Mouse (Mus musculus) A20 (cell line): Measurements from ENCODE around the gene March4.

Experiments used
- DNase-seq: peaks from one replicate; pipeline ENCODE4 v3.0.0-alpha.2; 2011; ENCODE audit warnings: low read depth, low spot score

The March4 gene

DNA sequence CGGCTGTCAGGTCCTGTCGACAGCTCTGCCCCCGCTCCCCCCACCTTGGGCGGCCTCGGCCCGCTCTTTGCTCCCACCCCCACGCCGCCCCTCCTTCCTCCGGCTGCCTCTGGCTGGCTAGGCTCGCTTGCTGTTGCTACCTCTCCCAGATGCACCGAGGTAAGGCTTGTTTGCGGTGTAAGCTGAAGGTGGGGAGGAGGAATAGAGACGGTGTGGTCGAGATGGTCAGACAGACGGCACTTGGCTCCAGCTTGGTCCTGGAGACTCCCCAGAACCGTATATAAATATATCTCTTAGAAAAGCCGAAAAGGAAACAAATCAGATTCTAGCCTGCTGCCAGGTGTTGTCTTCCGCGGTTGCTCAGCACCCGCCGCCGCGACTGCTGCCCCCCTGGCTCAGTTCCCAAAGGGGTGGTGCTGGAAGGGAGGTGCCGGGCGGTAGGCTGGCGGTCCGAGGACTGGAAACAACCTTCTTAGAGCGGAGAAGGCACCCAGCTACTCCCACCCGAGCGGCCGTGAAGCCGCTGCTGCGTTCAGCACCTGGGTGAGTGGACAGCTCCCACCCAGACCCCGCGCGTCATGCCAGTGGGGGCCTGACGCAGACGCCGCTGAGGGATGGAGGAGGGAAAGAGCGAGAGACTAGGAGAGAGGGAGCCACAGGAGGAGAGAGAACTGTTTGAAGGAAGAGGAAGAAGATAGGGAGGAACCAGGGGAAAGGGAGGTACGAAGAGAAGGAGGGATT is at the start of gene March4:
Gene March4 (minus strand): TSS at position 320 of the 741 bp plus-strand sequence.
- DNase-seq: no peak

DNA sequence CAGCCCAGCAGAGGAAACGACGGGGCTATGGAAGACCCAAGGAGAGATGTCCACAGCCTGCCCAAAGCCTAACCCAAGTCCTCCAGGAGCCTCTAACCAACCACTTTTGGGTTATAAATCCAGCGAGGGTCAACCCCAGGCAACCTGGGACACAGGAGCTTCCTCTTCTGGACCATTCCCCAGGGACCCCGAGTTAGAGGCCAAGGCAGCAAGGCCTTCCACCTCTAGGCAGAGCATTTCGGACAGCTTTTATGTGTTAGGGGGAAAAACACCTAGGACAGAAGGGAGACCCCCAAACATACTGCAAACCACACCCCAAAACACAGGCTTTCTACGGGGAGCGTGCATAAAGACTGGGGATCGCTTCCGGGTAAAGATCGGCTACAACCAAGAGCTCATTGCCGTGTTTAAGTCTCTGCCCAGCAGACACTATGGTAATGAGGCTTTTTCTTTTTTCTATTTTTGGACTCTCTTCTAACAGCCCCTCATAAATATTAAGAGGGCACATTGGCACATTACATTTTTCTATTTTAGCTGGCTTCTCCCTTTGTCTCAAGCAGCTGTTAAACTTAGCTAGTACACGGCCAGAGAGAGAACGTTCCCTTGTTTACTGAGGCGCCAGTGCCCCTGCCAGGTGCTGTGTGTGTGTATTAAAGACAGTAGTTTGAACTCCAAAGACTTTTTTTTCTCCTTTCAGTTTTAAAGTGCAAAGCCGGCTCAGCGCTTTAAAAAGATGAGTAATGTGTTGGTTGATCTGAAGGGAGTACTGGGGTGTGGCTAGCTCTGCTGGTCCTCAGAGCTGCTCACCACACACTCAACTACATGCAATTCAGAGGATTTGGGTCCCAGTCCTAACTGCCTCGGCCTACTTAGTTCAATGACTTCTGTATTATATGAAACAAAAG is 49.5 kb upstream of the March4 start:
- DNase-seq: no peak

DNA sequence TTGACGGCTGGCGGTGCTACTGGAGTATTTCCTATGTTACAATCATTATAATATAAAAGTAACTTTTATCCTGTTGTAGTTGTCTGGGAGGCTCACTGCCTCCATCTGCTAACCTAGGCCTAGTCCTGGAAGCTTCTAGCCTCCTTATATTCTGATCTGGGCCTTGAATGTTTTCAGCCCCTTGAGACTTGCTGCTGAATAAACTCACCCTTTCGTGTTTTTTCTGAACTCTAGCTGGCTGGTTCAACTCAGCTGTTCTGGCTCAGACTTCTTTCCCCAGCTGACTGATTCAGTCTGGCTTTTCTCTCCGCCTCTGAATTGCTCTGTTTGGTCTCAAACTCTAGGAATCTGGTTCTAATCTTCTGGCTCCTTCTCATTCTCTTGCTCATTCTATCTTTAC is 47.2 kb upstream of the March4 start:
- DNase-seq: no peak

DNA sequence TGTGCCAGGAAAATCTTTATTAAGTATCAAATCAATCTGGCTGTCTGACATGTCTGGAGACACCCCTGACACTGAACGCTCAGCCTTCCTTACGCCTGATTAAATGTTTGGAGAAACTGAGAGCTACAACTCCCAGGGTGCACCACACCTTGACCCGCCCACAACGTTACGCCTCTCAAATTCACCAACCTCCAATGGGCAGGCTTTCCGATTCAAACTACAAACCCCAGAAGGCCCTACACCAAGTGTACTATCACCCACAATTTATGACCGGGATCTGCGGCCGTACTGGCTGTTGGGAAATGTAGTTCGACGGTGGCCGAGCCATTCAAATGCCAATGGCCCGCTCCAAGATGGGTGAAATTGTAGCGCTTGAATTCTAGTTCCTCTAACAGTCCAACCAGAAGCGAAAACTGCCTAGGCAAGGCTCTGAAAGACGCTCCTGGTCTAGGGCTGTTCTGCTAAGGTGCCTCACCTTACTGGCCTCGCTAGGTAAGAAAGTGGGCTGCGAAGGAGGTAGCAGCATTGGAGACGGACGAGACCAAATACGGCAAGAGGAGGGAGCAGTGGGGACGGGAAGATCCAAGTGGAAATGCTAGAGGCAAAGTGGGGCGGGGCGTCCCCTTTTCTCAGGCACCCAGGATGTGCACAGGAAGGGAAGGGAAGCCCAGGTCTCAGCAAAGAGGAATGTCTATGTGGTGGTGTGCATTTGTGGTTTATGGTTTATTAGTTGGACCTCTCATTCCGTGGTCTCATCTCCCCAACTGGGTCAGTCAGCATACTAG is 46.4 kb upstream of the March4 start, which contains the start of gene Smarcal1:
Gene Smarcal1 (plus strand): TSS at position 305 of the 785 bp plus-strand sequence.
- DNase-seq: peak; percentile 96

DNA sequence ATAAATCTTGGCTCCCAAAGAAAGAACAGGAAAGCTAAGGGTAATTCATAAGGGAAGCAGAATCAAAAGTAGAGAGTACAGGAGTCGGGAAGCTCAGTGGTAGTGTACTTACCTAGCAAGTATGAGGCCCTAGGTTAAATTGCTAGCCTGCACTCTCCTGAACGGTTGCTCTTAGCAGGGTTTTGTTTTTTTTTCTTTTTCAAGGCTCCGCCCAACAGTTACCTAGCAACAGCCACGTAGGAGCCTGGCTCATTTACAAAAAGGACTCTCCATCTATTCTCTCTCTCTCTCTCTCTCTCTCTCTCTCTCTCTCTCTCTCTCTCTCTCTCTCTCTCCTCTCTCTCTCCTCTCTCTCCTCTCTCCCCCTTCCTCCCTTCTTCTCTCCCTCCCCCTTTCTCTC is 42.1 kb upstream of the March4 start:
- DNase-seq: peak; percentile 11

DNA sequence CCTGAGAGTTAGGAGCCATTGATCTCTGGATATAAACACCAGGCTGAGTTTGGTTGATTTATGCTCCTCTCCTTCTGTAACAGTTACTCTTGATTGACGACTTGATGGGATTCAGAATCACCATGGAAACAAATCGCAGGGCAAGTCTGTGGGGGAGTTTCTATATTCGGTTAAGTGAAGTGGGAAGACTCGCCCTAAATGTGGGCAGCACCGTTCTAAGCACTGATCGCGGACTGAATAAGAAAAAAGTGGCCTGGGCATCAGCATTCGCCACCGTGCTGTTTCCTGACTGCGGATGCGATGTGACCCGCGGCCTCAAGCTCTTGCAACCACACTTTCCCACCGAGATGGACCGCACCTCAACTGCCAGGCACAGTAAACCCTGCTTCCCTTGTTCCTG is 41.6 kb upstream of the March4 start:
- DNase-seq: no peak

DNA sequence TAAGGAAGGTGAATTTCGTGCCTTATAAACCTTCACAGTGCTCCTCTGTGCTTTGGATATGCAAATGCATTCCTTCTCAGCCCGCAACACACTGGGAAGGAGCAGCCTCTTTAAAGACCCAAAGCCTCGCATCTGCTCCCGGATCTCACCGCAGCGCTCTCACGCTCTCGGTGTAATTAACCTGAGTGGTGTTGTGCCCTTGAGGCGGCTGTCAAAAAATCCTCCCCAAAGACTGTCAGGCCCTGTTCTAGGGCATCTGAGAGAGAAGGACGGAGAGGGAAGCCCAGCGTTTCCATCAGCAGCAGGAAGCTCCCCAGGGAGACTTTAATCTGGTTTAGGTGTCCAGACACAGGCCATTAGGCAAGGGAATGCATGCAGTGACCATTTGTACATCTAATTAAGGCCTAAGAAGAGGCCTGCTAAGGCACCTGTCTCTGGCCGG is 40.8 kb upstream of the March4 start:
- DNase-seq: no peak

DNA sequence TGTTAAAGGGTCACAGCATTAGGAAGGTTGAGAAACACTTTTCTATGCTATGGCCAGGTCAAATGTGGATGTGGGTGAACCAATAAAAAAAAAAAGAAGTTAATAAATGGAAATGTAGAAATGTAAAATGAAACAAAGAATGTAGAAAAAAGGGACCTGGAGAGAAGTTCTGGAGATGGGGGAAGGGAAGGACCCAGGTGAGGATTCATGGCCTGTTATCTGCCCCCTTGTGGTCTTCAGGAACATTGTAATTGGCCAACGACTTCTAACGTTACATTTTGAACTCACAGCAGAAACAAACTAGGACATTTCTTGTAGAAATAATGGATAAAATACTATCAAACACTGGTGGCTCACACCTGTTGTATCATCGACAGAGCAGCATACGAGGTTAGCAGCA is 38.4 kb upstream of the March4 start:
- DNase-seq: peak; percentile 31

DNA sequence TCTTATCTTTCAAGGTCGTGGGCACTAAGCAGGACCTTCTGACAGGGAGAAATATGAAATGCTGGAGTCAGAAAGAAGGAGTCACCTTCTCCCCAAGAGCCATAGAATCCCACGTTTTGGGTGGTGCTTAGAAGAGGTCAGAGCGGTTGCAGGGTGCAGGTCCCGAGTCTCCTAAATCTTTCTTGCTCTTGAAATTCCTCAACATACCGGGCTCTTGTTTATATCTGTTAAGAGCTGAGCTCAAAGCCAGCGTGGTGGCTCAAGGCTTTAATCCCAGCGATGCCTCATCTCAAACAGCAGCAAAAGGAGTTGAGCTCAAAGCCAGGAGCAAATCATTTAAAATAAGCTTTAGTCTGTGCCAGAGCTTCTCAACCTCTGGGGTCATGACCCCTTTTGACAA is 37.9 kb upstream of the March4 start:
- no peak for DNase-seq

DNA sequence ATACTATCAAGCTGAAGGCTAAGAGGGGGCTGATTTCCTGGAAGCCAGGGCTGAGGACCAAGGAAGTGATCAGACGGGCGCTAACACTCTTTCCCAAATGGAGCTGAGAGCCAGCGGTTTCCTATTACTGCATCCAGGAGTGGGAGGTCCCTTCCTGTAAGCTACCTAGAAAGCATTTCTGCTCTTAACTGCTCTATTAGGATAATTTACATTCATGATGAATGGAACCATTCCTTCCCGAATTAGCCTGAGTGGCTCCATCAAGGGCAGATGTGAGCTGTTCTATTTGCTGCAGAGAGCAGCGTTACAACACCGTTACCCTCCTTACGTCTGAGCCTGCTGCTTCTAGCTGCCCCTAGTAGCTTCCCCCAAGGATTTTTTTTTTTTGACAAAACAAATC is 37.3 kb upstream of the March4 start:
- no peak for DNase-seq

DNA sequence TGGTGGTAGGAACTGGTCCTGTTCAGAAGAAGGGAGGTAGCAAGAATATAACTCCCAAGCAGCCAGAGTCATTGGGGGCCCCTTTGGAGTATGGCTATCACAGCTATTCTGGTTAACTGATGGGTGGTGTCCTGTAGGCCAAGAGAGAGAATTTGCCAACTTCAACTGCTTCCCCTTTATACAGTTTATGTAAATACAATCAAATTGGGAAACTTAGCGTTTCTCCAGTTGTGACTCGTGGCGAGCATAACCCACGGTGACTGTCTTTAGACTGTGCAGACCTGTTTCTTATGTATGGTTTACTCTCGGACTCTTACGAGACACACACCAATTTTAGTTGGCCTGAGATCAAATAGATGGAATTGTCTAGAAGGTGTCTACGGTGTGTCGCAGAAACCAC is 32.0 kb upstream of the March4 start:
- no peak for DNase-seq

DNA sequence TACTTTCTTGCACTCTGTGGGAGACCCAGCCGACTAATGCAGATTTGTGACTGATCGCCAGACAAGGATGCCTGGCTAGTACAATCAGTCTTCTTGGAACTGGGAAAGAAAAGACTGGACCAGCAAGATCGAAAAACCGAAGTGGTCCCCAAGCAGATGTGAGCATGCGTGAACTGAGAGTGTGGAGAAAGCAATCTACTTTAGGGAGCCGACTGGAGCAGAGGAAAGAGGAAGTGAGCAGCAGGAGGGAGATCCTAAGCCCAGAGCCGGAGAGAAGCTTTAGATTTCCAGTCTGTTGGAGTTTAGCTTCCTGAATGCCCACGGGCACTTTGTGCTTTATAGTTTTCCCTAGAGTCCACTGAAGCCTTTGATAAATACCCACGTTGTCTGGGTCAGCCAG is 30.3 kb upstream of the March4 start:
- no peak for DNase-seq

DNA sequence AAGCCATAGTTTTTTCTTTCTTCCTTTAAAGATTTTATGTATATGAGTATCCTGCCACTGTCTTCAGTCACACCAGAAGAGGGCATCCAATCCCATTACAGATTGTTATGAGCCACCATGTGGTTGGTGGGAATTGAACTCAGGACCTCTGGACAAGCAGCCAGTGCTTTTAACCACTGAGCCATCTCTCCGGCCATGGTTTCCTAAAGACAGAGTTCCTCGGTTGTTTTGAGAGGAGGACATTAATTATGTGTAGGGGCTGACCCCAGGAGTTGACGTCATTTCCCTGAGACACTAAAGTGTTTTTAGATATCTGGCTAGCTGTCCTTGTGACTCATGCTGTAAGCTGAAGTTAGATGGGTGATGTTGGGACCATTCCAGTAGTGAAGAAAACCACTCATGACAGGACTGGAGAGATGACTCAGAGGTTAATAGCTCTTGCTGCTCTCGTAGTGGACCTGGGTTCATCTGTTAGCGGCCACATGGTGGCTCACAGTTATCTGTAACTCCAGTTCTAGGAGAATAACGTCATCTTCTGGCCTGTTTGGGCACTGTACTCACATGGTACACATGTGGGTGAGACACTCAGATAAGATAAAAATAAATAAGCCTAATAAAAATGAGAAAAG is 27.7 kb upstream of the March4 start:
- no peak for DNase-seq

DNA sequence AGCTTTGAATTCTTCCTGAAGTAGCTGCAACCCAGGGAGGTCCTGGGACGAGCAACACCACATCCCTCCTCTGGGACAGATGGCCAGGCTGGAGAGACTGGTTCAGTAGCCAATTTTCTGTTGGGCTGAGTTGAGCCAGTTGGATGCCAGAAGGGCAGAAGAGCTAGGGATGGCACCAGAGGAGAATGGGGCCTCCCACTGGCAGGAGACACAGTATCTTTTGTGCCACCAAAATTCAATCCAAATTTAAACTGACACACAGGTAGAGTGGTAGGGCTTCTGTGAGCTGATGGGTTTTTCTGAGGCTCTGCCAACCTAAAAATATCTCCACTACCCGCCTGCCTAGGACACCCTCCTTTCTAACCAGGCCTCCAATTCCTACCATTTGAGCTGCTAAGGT is 21.9 kb upstream of the March4 start:
- DNase-seq: no peak

DNA sequence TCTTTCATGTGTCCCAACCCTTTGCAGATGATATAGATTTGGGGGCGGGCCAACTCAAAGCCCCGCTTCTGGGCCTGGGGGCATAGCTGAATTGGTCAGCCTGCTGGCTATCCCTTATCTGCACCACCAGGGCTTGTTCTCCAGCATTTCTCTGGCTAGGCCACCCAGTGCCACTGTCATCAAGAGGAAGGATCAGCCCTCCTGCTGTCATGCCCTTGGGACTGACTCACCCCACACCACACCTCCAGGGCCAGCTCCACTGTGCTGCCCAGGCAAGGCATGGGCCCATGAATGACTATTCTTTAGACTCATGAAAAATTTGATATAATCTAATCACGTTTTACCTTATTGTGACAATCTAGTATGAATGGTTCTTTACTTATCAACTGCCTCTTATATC is 19.7 kb upstream of the March4 start:
- no peak for DNase-seq

DNA sequence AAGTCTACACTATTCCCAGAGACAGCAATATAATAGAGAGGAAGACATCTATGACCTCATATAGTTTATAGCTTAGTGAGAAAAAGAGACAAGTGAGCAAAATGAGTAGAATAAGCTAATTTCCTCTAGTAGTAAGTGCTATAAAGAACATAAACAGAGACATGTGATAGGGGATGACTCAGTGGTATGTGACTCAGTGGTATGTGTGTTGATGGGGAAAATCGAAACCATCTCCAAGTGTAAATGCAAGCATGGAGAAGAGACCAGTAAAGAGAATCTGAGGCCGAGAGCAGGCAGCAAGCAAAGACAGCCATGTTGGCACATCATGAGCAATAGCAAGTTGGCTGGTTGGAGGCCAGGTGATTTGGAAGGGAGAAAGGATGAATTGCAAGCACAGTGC is 13.6 kb upstream of the March4 start:
- DNase-seq: no peak

DNA sequence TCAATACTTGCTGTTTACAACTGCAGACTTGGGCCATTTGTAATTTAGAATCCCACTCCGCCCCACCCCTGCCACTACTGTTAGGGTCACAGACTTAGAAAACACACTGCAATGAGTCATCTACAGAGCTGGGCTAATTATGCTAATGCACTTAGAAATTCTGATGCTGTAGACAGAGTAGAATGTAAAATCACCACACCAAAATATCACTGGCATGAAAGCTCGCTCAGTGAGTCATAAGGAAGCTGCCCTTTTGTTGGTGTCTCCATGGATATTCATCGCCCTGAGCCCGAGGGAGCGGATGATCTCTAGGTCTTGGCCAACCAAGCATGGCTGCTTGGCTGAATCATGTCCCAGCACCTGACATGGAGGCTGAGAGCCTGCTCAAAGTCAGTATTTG is 1.5 kb upstream of the March4 start:
- no peak for DNase-seq

DNA sequence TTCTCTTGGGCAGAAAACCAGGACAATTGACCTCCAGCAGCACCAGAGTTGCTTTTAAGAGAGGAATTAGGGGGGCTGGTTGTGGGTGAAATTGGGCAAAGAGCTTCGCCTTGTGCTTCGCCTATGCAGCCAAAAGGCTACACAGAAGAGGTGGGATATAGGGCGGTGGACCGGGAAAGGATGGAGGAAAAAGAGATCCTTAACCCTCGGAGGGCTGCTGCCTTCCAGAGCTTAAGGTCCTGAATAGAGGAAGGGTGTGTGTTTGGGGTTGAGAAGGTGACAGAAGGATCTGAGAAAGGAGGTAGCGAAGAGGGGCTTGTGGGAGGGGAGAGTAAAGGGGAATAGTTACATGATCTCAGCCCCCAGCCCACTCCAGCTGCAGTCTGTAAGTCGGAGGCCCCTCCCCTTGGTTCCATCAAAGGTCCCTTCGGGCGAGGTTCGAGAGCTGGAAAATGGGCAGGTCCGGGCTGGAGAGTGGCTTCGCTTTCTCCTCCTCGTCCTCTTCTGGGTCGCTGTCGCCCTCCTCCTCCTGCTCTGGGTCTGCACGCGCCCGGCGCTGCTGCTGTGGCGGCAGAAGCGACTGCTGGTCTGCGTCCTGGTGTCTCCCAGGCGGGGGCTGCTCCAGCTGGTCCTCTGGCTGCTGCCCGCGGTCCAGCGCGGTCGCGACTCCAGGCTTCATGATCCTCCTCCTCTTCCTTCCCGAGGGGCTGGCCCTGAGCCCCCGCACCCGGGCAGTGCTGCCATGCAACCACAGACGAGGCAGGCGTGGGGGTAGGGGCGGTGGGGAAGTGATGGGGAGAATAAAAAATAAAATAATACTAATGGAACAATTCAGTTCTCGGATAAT is 782 bp downstream of the March4 start:
- DNase-seq: no peak

DNA sequence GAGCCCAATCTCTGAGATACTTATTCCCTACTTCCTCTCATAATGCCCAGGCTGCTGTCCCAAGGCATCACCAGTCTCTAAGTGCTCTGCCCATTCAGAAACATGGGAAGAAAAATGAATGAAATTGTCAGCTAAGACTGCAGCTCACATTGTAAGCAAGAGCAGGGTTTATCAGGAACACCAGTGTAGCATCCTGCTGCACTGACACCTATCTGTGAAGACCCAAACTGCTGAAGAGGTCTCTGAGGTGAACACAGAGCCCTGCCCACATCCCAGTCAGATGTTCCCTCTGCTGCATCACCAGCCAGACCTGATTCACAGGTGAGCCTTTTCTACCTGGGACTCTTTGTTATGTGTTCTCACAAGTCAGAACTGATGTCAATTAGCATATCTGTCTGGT is 3.3 kb downstream of the March4 start:
- no peak for DNase-seq

DNA sequence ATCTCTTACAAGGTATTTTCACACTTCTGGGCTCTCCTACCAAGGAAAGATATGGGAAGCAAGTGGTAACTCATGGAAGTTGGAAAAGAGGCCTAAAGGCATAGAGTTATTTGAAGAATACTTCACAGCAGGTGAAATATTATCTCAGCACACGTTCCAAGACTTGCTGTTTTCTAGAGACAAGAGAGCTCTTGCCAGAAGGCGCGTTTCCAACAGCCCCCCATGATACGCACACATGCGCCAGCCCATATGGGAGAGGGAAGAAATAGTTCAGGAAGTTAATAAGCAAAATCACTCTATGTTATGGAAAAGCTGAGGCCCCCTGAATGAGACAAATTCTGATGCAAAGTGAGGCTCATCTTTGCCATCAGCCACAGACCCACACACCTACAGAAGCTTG is 3.8 kb downstream of the March4 start:
- DNase-seq: no peak
